Mouse (Mus musculus): Measurements from ENCODE around the gene Ptbp2.

Gene Ptbp2

GRCm38 (mm10) chr3:119701467-119701866, 82.8 kb downstream of the Ptbp2 start:
- DNase-seq (ENCODE audit: low read depth, low spot score): no peak

- no peak for DNase-seq (ENCODE audit: low read depth, low spot score)
Measured at GRCm38 (mm10) chr3:119684741-119685140, 99.5 kb downstream of the Ptbp2 start.
